Mouse (Mus musculus): ENCODE results near the gene Pard3.

Pard3 gene

DNA sequence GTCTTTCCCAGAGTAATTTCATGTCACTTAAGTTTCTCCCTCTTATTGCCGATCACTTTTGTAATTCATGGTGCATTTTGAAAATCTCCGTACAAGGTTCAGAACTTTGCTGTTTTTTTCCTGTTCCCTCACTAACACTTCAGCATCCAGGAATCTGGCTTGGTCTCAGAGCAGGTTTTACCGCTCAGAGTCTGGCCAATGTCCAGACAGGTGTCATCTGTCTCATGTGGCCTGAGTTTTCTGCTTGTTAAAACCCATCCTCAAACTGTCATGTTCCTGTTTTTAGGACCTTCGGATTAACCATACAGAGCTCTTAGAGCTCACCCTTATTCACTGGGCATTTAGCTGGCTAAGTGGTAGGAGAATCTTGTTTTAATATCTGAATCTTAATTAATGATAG lies 146.9 kb downstream of the Pard3 start:
- no peak for TF ChIP-seq GATA4 (IDR thresholded peaks at IDR 0.05; ENCODE audit: insufficient replicate concordance, low read length)

DNA sequence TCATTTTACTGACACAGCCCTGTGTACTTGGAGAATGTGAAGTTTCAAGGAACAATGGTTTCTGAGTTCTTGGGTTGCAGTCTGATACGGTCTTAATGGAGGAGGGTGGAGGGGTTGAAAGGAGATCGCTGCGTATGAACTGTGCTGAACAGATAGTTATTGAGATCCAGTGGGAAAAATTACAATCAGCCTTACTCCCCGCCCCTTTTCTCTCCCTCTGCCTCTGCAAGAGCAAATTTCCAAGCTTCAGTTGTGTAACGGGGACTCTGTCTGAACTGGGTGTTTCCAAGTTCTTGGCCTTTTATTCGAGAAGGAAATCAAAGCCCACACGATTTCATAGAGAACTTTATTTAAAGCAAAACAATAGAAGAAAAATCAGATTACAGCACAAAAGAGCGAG lies 150.6 kb downstream of the Pard3 start:
- TF ChIP-seq GATA4 (IDR thresholded peaks at IDR 0.05; ENCODE audit: insufficient replicate concordance, low read length) = no peak

DNA sequence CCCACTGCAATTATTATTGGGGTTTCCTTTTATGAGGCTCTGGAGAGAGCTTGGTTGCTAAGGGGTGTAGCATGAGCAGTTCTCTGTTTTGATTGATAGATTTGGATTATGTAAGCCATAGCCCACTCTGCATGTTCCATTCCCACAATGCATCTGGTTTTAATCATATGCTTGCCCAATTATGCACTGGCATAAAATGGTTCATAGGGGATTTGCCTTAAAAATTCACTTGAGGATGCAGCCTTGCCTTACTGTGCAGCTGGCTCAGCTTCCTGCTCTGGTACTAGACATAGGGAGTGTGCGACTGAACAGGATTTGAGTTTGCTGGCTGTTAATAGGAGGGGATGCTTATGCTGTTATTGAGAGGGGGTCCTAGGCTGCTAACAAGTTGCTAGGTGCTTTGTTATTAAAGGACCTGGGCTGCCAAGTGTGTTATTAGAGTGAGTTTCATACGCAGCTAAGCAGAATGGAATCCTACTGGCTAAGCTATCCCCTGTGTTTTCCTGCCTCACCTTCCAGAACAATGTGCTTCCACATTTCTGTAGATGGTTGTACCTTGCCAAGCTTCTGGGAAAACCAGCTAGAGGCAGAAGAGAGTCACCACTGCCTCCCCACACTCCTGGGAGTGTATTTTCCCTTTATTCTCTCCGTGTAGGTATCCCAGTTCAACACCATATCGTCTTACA lies 151.2 kb downstream of the Pard3 start:
- TF ChIP-seq GATA4 (IDR thresholded peaks at IDR 0.05; ENCODE audit: insufficient replicate concordance, low read length) = no peak

DNA sequence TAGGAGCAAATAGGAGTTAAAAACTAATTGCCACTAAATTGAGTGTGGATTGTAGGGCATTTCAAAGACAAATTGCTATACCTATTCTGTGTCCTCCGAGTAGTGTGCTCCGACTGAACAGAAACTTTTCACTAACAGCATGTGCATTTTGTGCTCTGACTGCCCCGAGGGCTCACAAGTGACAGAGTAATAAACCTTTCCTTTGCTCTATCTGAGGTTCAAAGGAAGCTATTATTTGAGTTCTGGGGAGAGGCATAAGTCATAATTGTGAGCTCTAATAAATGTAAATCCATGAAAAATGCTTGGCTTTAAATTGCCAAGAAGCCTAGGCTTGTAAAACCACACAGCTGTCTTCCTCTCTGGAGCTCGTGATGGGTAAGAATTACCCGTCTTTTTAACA lies 156.5 kb downstream of the Pard3 start:
- TF ChIP-seq GATA4 (IDR thresholded peaks at IDR 0.05; ENCODE audit: insufficient replicate concordance, low read length) = no peak

DNA sequence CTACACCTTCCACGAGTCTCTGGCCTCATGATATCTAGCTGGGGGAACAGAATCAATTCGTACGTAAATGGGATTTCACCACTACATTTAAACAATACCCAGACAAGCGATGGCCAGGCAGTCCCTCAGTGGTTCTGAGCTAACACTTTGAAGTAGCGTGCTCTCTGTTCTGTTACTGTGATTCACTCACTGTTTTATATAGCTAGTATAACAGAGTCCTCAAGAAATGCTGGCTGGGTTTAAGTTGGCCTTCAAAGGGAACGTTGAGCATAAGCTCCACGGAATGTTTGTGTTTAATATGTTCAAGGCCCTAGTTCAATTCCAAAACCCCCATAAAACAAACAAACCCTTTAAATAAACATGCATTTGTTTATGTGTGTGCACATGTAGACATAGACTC lies 156.9 kb downstream of the Pard3 start:
- no peak for TF ChIP-seq GATA4 (IDR thresholded peaks at IDR 0.05; ENCODE audit: insufficient replicate concordance, low read length)

DNA sequence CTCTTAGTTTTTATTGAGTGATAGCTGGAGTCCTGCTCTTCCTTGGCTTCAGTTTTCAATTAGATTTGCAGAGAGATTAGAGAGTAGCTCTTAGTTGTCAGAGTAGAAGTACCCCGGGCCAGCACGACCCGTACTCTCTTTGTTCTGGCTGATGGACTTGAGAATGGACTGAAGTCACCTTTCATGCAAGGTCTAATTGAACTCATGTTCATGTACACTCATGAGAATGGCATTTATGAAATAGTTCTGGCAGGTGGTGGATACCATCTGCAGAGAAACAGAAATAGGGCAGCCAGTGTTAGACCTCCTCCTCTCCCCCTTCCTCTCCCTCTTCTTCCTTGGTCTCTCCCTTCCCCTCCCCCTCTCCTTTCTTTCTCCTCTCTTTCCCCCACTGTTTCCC lies 158.7 kb downstream of the Pard3 start:
- no peak for TF ChIP-seq GATA4 (IDR thresholded peaks at IDR 0.05; ENCODE audit: insufficient replicate concordance, low read length)

DNA sequence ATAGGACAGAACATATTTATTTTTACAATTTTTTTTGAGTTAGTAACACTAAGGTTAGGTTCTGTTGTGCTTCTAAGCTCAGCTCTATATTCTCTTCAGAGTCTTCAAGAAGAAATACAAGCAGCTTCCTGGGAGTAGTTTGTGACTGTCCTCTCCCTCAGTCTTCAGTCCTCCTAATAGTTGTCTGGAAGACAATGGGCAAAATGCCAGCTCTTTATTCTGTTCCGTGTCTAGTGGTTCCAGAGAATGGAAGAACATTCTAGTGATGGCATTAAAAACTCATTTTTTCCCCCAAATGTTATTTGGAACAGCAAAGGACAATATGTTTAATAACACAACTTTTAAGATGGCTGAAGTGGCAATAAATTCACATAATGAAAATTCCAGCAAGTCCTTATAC lies 163.3 kb downstream of the Pard3 start:
- TF ChIP-seq GATA4 (IDR thresholded peaks at IDR 0.05; ENCODE audit: insufficient replicate concordance, low read length) = no peak

DNA sequence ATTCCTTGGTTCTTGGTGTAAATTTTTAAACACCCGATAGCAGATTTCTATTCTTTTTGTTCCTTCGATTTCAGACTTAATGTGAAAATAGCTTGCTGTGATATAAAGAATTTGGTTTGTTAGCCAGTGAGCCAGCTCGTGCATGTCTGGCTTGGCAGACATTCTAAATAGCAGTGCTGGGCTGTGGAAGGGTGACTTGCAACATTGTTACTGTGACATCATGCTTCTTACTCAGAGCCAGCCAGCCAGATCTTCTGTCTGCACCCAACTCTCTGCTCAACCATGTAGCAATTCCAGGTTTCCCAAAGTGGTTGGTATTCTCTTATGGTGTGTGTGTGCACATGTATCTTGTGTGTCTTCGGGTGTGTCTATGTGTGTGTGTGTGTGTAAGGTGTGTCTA lies 163.7 kb downstream of the Pard3 start:
- TF ChIP-seq GATA4 (IDR thresholded peaks at IDR 0.05; ENCODE audit: insufficient replicate concordance, low read length) = no peak

DNA sequence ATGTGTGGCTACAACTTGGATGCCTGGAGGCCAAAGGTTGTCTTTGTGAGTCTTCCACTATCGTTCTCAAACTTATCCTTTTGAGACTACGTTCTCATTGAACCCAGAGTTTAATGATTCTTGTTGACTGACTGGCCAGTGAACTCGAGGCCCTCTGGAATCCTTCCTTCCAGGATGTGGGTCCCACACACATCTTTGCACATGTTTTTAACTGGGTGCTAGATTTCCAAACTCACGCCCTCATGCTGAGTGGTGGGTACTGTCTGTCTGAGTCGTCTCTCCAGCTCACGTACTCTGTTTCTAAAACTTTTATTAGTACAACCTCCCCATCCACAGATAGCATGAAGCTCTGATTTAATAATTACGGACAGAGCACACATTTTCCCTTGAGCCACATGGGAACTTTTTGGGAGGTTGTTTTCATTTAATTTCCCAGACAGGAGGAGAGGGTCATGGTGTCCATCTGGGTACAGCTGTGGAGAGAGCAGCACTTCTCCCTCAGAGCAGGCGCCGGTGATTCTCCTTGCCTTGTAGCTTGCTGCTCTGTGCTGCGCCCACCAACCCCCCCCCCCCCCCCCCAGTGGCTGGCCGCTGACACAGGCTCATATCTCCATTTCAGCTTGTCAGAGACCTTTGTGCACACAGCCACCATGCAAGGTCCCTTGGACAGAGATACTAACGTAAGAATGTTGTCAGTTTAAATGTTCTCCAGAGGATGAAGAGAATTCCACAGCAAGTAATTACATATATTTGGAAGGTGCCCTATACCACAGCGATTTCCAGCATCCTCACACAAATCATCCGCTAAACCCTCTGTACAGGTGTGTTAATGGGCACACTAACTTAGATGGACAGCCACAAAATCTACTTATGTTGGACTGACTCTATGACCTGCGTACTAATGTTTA lies 165.9 kb downstream of the Pard3 start:
- no peak for TF ChIP-seq GATA4 (IDR thresholded peaks at IDR 0.05; ENCODE audit: insufficient replicate concordance, low read length)

DNA sequence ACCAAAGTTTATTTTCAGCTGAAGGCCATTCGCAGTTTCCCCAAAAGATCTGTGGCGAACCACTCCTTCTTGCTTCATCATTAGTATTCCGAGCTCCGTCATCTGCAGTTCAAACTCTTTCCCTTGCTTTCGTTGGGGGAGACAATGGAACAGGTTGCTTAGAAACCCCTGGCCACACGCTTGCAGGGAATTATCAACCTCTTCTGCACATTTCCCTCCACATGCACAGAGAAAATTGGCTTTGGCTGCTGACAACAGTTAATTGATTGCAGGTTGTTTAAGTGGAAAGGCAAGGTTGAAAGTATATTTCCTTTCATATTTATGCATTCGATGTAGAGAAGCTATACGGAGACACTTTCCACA lies 166.5 kb downstream of the Pard3 start:
- TF ChIP-seq GATA4 (IDR thresholded peaks at IDR 0.05; ENCODE audit: insufficient replicate concordance, low read length) = no peak

DNA sequence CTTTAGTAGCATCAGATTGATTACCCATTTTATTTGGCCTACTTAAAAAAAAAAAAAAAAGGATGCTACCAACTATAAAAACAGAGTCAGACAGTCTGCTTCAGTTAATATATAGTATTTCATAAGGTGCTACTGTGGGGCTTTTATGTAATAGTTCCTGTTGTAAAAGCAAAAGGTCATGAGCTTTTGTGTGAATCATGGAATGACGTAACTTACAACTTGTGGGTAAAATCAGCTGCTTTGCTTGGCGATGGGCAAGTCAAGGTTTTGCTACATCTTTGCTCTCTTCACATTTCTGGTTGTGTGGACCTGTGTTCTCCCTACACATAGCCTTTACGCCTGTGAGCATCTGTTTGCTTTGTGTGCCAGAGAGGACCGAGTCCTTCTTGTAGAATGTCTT lies 179.7 kb downstream of the Pard3 start:
- no peak for TF ChIP-seq GATA4 (IDR thresholded peaks at IDR 0.05; ENCODE audit: insufficient replicate concordance, low read length)

DNA sequence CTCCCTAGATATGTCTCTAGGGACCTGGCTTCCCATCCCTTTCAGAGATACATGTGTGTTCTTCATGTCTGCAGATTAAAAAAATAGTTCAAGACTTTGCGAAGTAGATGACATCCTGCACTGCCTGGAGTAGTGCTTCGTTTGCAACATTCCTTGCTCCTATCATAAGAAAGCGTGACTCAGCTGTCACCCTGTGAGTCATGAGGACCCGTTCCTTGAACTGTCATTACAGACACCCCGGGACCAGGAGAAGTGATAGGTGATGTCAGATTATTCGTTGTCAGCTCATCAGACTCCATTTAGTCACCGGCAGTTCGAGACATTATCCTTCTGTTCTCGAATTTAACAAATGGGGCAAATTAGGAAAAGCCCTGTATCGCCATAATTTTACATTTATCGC lies 180.1 kb downstream of the Pard3 start:
- TF ChIP-seq GATA4 (IDR thresholded peaks at IDR 0.05; ENCODE audit: insufficient replicate concordance, low read length) = no peak

DNA sequence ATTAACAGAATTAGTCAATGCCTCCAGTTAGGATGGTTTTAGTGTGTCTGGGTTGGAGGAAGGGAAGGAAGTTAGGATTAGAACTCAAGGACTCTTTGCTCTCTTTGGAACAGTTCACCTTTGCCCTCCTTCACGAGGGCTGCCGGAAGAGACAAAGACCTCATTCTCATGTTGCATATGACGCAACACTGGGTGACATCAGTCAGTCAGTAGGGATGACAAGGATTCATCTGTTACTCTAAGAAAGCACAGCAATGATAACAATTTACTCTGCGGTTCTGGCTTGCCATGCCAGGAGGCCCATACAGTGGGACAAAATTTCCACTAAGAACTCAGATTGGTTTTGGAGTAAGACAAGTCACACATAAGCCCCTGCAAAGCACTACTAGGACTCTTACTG lies 187.1 kb downstream of the Pard3 start:
- TF ChIP-seq GATA4 (IDR thresholded peaks at IDR 0.05; ENCODE audit: insufficient replicate concordance, low read length) = no peak

DNA sequence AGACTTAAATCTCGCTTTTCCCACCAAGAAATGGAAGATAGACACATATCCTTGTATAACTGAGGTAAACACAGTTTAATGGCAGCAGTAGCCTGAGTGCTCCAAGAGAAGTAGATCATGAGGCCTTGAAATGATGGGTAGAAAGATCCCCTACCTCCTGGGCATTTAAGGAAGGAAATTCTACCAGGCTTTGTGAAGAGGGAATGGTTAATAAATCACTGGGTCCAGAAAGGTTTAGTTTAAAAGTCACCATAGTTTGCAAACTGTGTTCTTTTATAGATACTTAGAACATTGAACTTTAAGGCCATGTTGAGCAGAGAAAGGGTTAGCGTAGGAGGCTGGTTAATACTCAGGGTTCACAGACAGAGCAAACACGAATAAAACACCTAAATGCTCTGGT lies 187.8 kb downstream of the Pard3 start:
- no peak for TF ChIP-seq GATA4 (IDR thresholded peaks at IDR 0.05; ENCODE audit: insufficient replicate concordance, low read length)

DNA sequence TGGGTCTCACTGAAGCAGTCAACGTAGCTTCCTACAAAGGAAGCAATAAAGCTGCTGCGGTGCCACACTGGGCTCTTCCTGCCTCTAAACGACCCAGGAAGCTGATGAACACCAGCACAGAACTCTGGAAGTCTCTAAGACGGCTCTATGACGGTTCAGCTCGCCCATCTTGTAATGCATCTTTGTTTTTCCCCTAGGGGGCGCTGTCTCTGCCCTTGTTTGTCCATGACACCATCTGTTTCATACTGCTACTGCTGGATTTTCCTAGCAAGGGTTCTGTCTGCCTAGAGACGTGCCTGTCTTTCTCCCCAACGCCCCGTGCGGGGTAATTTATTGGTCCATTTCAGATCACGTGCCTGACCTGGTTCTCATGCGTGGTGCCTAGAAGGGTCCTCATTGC lies 188.3 kb downstream of the Pard3 start:
- TF ChIP-seq GATA4 (IDR thresholded peaks at IDR 0.05; ENCODE audit: insufficient replicate concordance, low read length) = no peak

DNA sequence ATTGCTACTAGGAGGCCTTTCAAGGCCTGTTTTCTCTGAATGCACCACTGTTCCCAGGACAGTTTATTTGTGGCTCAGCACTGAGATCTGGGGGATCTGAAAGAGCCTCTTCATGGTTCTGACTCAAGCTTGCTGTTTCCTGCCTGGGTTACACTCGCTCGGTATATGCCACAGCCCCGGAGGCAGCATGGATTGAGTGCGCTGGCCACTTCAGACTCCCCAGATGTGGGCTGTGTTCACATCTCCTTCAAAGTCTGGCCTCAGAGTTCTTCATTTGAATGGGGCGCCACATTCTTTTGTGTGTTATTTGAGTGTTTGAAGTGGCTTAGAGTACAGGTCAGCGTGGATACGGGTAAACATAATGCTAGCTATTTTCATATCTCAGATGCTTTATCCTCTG lies 190.9 kb downstream of the Pard3 start:
- TF ChIP-seq GATA4 (IDR thresholded peaks at IDR 0.05; ENCODE audit: insufficient replicate concordance, low read length) = no peak

DNA sequence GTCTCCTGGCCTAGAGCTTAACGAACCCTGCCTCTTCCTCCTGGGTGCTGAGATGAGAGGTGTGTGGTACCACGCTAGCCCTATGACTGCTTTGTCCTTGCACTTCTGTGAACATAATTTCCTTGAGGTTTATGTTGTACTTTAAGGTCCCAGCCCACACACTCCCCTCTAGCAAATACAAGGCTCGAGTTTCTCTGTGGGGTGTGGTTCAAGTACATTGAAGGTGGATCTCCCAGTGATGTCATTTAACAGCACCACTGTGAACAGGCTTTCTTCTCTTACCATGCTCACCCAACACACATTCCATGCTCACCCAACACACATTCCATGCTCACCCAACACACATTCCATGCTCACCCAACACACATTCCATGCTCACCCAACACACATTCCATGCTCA lies 193.4 kb downstream of the Pard3 start:
- TF ChIP-seq GATA4 (IDR thresholded peaks at IDR 0.05; ENCODE audit: insufficient replicate concordance, low read length) = no peak
